Mouse (Mus musculus) heart, embryonic 14.5 days (tissue): ENCODE measurements around the gene Agt. TPM values are rescaled to one million over a fixed set of nuclear protein-coding genes. Genes with fewer than 3 reads are reported as not detected.

Experiments
- ATAC-seq: fragments of 200-750 bp; cut with Nextera tagmentation; 2 replicates; pipeline ENCODE4 v1.8.0; 2017; ENCODE audit warnings: low read depth, moderate TSS enrichment; ENCODE audit not compliant: insufficient number of reproducible peaks, insufficient read depth, low FRiP score
- H3K27ac ChIP-seq, 2 experiments: fragments of 200-500 bp in 1 of 2; fragments of 300-500 bp in 1 of 2; sonication (generic) in 1 of 2; replicated peaks in 1 of 2; 2 replicates each; pipeline ENCODE4 v1.5.1; 2012 to 2014; ENCODE audit warnings: low read depth in 2 of 2, low read length in 2 of 2, control low read depth in 1 of 2, mild to moderate bottlenecking in 1 of 2, mixed read lengths in 1 of 2; ENCODE audit not compliant: control insufficient read depth in 1 of 2, insufficient read depth in 1 of 2
- H3K27me3 ChIP-seq: fragments of 300-500 bp; sonication (generic); 2 replicates; pipeline ENCODE4 v1.6.1; 2014; ENCODE audit warnings: mild to moderate bottlenecking, low read length, control low read depth; ENCODE audit not compliant: control insufficient read depth, insufficient read depth
- H3K36me3 ChIP-seq: fragments of 300-500 bp; sonication (generic); 2 replicates; pipeline ENCODE4 v1.6.1; 2014; ENCODE audit warnings: mild to moderate bottlenecking, control low read depth, low read length, mixed read lengths; ENCODE audit not compliant: control insufficient read depth, insufficient read depth
- H3K4me1 ChIP-seq, 2 experiments: fragments of 200-500 bp in 1 of 2; fragments of 300-500 bp in 1 of 2; sonication (generic) in 1 of 2; 2 replicates each; pipeline ENCODE4 v1.6.1; 2012 to 2014; ENCODE audit warnings: low read length in 2 of 2, control low read depth in 1 of 2, mixed read lengths in 1 of 2; ENCODE audit not compliant: control insufficient read depth in 2 of 2, insufficient read depth in 2 of 2
- H3K4me2 ChIP-seq: fragments of 300-500 bp; sonication (generic); 2 replicates; pipeline ENCODE4 v1.6.1; 2014; ENCODE audit warnings: mild to moderate bottlenecking, low read length
- H3K4me3 ChIP-seq, 2 experiments: fragments of 200-500 bp in 1 of 2; fragments of 300-500 bp in 1 of 2; sonication (generic) in 1 of 2; 2 replicates each; pipeline ENCODE4 v1.5.1; 2012 to 2014; ENCODE audit warnings: low read length in 2 of 2, mild to moderate bottlenecking in 2 of 2, control low read depth in 1 of 2, low read depth in 1 of 2, moderate library complexity in 1 of 2; ENCODE audit not compliant: control insufficient read depth in 1 of 2, insufficient read depth in 1 of 2
- H3K9ac ChIP-seq: fragments of 300-500 bp; sonication (generic); 2 replicates; pipeline ENCODE4 v1.6.1; 2014; ENCODE audit warnings: mild to moderate bottlenecking, low read length
- H3K9me3 ChIP-seq: fragments of 300-500 bp; sonication (generic); 2 replicates; pipeline ENCODE4 v1.6.1; 2016; ENCODE audit warnings: low read length, control low read depth; ENCODE audit not compliant: control insufficient read depth
- WGBS: fragments of 180-500 bp; shearing (Covaris S2); extraction: QIAGEN DNeasy Blood & Tissue Kit; methylation state at CpG from one replicate; pipeline ENCODE4 v1.1.7; 2014; 5-methylcytosine and 5-hydroxymethylcytosine counted together
- polyA plus RNA-seq: library from polyadenylated mRNA; unstranded; fragments of >200 nt; fragmentation: Nextera tagmentation; extraction: Ambion mirVana; gene quantifications from 2 replicates; pipeline ENCODE4 v1.2.1, GENCODE M21; 2014

Agt gene
- polyA plus RNA-seq, 1 experiment from 2014 or later, result 1.3 TPM

DNA sequence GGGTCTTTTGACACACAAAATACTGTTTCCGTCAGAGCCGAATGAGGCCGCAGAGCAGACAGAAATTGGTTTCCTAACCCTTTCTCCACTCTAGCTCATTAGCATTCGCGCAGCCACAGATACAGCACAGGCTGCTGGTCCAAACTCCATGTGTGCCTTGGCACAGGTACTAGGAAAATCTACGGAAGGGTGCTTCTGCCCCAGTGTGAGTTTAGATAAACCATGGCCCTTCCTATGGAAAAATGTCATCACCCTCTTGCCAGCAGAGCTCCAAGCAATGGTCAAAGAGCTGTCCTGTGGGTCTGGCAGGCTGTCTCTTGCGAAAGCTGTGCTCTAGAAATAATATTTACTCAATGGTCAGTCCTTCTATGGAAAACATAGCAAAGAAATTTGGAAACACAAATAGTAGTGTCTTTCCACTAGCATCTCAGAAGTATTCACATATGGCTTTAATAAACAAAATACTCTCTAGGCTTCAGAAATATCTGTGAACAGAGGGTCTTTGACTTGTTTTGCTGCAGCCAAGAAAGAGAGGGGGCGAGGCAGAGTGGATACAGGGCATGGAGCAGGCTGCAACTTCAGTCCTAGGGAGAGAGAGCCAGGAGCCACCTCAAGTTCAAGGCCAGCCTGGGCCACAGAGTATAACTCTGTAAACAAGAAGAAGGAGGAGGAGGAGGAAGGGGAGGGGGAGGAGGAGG is 2.4 kb upstream of the Agt start:
- peak; percentile 73 for ATAC-seq
- H3K4me1 ChIP-seq, result peaks cover 15 to 25% of the 10 kb centered on the region in 2 experiments
- 51% methylated on average over 8 of the region's 8 CpGs for WGBS

DNA sequence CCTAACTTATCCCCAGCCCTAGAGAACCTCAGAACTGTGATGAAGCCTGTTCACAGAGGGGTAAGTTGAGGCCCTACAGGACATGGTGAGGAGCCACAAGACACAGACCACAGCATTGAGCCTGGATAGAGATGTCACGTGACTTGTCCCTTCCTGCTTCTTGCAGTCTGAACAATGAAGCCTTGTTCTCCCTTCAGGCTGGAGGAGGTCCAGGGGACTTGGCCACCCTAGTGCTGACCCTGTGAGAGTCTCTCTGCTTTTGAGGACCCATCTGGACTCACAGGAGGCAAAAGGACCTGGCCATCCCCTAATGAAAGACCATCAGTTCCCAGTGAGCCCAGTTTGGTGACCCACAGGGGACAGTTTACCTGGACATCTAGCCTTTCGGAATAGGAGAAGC is 406 bp downstream of the Agt start:
- 0 out of 4 replicates have a peak overlapping the region, but pooled peaks of 1 of the 2 experiments have one; percentile 4 for H3K27ac ChIP-seq
- H3K27me3 ChIP-seq, result no peaks in the 10 kb centered on the region
- H3K9me3 ChIP-seq, result no peaks in the 10 kb centered on the region
- no peaks in the 10 kb centered on the region for H3K36me3 ChIP-seq
- no peak overlapping the region for H3K4me3 ChIP-seq
- no peak overlapping the region for H3K4me2 ChIP-seq
- peaks cover 15 to 25% of the 10 kb centered on the region in 2 experiments for H3K4me1 ChIP-seq
- 64% methylated on average over 2 of the region's 2 CpGs for WGBS
- no peak overlapping the region for H3K9ac ChIP-seq
- ATAC-seq, result no peak

More for the DNA sequence above, 2.4 kb upstream of the Agt start:
- Histone ChIP-seq H3K4me2 (no peak overlapping the region), H3K4me3 (no peak overlapping the region), H3K27ac (peak overlapping the region; percentile 61 to 70), H3K9ac (no peak overlapping the region), H3K36me3 (no peaks in the 10 kb centered on the region), H3K9me3 (no peaks in the 10 kb centered on the region), H3K27me3 (no peaks in the 10 kb centered on the region)

DNA sequence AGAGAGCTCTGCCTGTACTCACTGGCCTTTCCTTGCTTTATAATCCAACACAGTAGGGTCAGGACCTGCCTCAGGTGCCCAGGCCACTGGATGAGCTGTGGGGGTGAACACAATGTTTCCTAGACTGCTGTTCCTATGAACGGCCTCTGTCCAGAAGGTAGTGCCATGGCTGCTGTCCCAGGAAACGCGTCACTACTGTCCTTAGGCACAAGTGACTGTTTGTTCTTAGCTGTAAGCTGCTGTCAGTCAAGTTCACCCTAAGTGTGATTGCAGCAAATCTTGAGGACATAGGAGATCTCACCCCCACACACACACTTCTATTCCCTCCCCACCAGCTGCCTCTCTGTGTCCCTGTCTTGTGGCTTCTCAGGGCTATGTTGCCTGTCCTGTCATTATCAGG is 1.9 kb downstream of the Agt start:
- H3K4me1 ChIP-seq, result peaks cover 9 to 16% of the 10 kb centered on the region in 2 experiments
- WGBS, result 75% methylated on average over 3 of the region's 3 CpGs
- ATAC-seq, result no peak
- H3K27me3 ChIP-seq, result peaks cover 9% of the 10 kb centered on the region; the same call in 1 of the 2 replicates
- H3K4me3 ChIP-seq, result no peak overlapping the region
- H3K36me3 ChIP-seq, result no peaks in the 10 kb centered on the region
- H3K27ac ChIP-seq, result no peak overlapping the region
- H3K4me2 ChIP-seq, result no peak overlapping the region
- no peaks in the 10 kb centered on the region for H3K9me3 ChIP-seq
- H3K9ac ChIP-seq, result no peak overlapping the region

DNA sequence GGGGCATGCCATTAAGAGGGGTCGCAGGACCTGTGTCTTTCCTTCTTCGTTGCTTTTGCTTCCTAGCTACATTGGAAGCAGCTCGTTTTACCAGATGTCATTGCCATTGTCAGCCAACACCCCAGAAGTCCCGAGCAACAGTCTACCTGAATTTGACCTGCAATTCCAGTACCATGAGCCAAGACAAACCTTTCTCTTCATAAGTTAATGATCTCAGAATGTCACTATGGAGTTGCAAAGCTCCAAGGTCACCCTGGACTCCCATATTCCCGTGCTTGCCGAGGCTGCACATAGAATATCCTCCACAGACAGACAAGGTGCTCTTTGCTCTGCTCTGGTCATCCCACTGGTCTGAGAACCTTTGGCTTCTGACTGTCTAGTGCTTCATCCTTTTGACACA is 2.4 kb downstream of the Agt start:
- Histone ChIP-seq H3K27ac (no peak overlapping the region), H3K4me2 (no peak overlapping the region), H3K36me3 (no peaks in the 10 kb centered on the region), H3K9me3 (no peaks in the 10 kb centered on the region), H3K27me3 (peaks cover 9% of the 10 kb centered on the region; the same call in 1 of the 2 replicates), H3K4me3 (no peak overlapping the region), H3K4me1 (peaks cover 9 to 15% of the 10 kb centered on the region in 2 experiments), H3K9ac (no peak overlapping the region)
- 73% methylated on average over 6 of the region's 6 CpGs for WGBS
- no peak for ATAC-seq

DNA sequence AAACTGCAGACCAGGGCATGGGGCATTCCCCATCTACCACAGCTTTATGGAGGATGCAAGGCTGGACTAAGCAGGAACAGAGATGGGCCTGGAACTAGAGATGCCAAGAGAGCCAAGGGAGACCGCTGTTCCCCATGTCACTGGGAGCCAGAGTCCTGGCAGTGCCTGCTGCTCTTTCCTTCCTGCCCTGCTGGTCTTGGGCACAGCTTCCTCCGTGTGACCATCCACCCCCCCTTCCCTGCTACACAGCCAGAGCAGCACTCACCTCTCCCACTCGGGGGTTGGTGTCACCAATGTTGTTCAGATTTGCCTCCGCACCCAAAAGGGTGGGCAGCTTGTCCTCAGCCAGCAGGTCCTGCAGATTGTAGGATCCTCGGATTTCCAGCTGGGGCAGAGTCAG is 12.0 kb downstream of the Agt start:
- WGBS, result 44% methylated on average over 5 of the region's 5 CpGs
- no peak overlapping the region for H3K27ac ChIP-seq
- peaks cover 5% of the 10 kb centered on the region for H3K36me3 ChIP-seq
- H3K4me2 ChIP-seq, result no peak overlapping the region
- no peak for ATAC-seq
- no peak overlapping the region for H3K9ac ChIP-seq
- H3K27me3 ChIP-seq, result no peaks in the 10 kb centered on the region
- H3K9me3 ChIP-seq, result no peaks in the 10 kb centered on the region
- H3K4me1 ChIP-seq, result peaks cover 2 to 4% of the 10 kb centered on the region in 2 experiments; a peak in 1 of 4 replicates
- no peak overlapping the region for H3K4me3 ChIP-seq

DNA sequence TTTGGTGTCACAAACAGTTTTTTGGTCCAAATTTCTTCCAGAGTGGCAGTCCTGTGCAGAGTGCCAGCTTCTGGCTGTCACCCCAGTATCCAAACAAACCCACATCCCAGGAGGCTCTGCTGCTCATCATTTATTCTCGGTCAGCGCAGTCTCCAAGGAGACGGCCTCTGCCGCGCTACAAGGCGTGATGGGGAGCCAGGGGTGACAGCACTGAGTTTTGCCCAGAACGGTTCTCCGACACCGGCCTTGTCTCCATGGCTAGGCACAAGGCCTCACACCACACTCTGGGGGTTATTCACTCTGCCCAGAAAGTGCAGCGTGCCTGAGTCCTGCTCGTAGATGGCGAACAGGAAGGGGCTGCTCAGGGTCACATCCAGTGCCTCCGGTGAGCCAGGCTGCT is 12.8 kb downstream of the Agt start:
- Histone ChIP-seq H3K27me3 (no peaks in the 10 kb centered on the region), H3K27ac (no peak overlapping the region), H3K4me2 (no peak overlapping the region), H3K9ac (no peak overlapping the region), H3K4me1 (peaks cover 2 to 4% of the 10 kb centered on the region in 2 experiments; a peak in 1 of 4 replicates), H3K4me3 (no peak overlapping the region), H3K36me3 (peaks cover 14% of the 10 kb centered on the region), H3K9me3 (no peaks in the 10 kb centered on the region)
- WGBS, result 84% methylated on average over 13 of the region's 13 CpGs
- no peak for ATAC-seq

DNA sequence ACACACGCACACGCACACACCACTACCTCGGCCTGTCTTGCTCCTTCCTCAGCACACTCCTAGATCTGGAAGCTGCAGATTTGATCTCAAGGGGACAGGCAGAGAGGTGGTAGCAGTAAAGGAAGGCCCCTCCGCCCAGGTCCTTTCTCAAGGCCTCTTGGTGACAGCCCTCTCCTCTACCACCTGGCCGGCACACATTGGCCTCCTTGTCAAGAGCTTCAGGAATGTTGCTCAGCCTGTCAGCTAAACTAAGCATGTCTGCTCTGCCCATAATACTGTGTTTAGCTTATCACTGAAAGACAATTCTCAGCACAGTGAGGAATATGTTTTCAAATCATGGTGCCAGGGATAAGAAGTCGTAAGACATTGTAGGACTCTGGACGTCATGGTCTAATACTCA is 13.3 kb downstream of the Agt start:
- H3K27ac ChIP-seq, result no peak overlapping the region
- no peak overlapping the region for H3K4me2 ChIP-seq
- no peak overlapping the region for H3K4me3 ChIP-seq
- no peaks in the 10 kb centered on the region for H3K27me3 ChIP-seq
- no peaks in the 10 kb centered on the region for H3K9me3 ChIP-seq
- H3K9ac ChIP-seq, result no peak overlapping the region
- 63% methylated on average over 7 of the region's 7 CpGs for WGBS
- H3K4me1 ChIP-seq, result peaks cover 2 to 4% of the 10 kb centered on the region in 2 experiments; a peak in 1 of 4 replicates
- no peak for ATAC-seq
- peaks cover 19% of the 10 kb centered on the region for H3K36me3 ChIP-seq
